Mouse (Mus musculus) heart, postnatal 25 days (tissue): Measurements from ENCODE around the gene Dusp18. TPM values are rescaled to one million over a fixed set of nuclear protein-coding genes. Genes with fewer than 3 reads are reported as not detected.

Source experiments
- DNase-seq: peaks from one replicate; pipeline ENCODE4 v3.0.0; 2022; ENCODE audit warnings: low spot score
- intact Hi-C: fragments of 180-260 bp; cut with DNase I; formaldehyde crosslinking; loops from one replicate; pipeline ENCODE4 v1.15.1; 2025
- total RNA-seq, 2 experiments: library from RNA; stranded (reverse); gene quantifications; 2 replicates each; pipeline ENCODE4 v1.2.3; 2021

Dusp18 gene
- total RNA-seq, 2 experiments from 2014 or later = 24.8 to 45.0 TPM

DNA sequence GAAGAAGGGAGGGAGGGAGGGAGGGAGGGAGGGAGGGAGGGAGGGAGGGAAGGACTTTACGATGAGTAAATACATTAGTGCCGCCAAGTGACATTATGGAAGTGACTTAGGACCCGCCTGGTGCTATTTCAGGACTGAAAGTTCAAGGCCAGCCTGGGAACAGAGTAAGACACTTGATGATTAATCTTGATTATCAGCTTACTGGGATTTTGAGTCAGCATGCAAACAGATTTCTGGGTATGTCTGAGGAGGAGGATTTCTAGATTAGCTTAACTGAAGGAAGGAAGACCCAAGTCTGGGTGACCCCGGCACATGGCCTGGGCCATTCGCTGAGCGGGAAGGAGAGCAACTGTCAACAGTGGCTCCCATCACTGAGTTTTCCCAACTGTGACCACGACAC lies 25.4 kb downstream of the Dusp18 start:
- intact Hi-C loops = no loop called here

DNA sequence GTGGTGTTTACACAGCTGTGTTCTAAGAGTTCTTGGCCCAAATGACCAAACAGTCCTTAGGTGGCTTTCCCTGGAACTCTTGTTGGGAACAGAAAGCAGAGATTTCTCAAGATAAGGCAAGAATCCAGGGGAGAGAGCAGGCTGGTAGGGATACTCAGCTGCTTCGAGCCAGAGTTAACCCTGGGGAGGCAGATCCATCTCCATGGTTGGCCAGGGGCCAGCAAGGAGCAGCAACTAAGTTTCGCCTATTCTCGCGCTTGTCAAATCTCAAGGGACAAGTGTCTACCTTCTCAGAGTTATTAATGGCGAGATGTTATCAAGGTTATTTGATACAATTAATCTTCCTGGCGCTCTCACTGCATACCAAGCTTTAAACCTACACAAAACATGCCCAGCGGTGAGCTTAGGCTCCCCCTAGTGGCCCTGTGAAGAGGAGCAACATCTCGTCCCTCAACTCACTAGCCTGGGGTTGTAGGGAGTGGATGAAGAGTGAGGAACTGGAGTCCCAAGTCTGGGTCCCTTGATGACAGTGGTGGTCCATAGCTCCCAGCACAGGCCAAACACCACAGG lies 26.3 kb downstream of the Dusp18 start:
- intact Hi-C loops = no loop called here
- DNase-seq = no peak

More for the DNA sequence above, 25.4 kb downstream of the Dusp18 start:
- no peak for DNase-seq

DNA sequence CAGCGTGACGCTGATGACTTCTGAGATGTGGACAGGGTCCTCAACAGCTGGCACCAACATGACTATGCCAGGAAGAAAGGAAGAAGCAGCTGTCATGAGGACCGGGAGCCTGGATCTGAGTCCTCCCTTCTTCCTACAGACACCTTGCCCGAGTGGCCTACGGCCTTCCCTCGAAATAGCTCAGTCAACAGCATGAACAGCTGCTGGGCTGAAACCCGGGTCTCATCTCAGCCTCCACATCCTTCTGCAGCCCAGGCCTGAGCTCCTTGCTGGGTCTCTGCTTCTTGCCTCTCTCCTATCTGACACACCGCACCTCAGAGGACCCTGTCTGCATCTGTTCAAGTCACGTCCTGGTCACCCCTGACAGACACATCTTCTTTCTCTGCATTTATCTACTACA lies 27.1 kb downstream of the Dusp18 start:
- intact Hi-C loops = no loop called here
- no peak for DNase-seq

DNA sequence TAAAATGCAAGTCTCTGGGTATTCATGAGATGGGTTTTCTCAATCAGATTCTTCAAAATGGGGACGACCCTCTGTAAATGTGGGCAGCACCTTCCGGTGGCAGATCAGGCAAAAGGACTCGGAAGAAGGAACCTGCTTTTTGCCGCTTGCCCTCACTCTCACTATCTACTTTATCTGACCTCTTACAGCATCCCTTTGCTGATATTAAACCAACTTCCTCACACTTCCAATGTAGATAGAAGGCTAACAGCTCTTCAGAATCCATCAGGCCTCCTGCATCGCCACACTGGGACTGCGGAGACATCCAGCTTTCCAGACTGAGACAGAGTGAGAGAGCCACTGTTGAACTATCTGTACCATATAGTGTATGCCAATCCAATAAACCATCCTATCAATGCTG lies 27.7 kb downstream of the Dusp18 start:
- DNase-seq = no peak
- intact Hi-C loops = no loop called here

DNA sequence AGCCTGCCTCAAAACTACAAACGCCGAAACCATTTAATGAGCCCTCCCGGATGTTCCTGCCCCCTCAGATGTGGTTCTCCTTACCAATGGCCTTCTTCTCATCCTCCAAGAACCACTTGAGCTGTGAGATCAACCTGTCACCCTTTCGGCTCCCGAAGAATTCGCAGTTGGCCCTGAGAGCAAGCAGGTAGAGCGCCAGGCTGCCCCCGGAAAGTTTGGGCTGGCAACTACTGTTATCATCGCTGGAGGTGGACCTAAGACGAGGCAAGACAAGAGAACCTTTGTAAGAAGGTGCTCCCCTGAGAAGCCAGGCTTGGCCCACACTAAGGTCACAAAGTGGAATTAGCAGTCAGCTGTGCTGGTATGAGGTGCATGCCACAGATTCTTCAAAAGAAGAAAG lies 30.9 kb downstream of the Dusp18 start:
- no peak for DNase-seq
- intact Hi-C loops = no loop called here

DNA sequence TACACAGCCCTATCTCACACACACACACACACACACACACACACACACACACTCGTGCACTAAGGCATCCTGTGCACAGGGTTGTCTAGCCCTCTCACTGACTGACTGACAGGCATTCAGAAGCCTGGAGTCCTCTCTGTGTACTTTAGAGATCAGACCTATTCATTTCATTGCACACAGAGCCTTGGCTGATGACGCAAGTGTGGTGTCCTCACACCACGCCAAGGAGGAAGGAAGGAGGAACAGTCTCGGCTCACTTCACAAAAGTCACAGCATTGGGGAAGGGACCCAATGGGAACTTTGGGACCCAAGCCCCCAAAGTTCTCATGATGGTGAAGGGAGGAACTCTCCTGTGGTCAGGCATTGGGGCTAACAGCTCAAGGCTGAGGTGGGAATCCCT lies 35.0 kb downstream of the Dusp18 start:
- no peak for DNase-seq
- intact Hi-C loops = no loop called here

DNA sequence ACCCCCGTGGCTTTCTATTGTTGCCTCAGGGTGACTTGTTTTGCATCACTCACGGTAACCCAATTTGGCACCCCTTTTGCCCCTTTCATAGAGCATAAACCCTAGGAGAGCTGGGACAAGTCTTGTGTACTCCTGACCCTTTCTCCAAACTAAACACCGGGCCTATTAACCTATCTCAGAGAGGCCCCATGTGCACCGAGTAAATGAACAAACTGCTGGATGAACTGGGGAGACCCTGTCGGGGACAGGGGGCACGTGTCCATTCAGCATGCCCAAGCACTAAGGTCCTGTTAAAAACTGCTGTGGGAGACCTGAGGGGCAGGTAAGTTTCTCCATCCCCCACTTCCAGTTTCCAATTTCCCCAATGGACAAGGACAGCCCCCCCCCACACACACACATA lies 35.9 kb downstream of the Dusp18 start:
- no peak for DNase-seq
- intact Hi-C loops = no loop called here

DNA sequence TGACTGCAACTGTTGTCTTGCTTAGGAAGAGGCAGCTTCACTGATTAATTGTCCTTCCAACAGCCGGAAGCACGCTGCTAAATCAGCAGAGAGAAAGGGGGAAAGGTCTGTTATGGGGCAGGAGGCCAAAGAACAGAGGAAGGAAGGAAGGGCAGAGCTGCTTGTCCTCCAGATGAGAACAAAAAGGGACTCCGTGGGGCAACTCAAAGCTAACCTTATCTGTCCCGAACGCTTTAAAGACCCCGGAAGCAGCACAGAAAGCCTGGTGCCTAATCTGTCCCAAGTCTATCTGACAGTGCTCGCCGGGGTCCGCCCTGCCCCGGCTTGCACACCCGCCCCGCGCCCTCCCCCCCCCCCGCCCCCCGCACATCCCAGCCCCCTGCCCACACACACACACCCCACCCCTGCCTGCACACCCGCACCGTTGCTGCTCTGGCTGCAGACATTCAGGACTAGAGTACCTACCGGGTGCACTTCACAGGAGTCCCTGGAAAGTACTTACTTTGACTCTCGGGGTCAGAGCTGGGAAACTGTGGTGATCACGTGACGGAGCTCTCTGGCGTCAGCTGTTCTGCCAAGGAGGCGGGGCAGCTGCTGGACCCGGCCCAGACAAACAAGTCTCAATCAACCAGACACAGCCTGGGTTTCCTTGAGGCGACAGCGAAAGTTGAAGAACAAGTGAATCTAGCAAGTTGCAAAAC lies 36.6 kb downstream of the Dusp18 start, which contains the start of gene Tcn2:
TSS of gene Tcn2 (minus strand) at position 649 of the 701 bp plus-strand sequence.
- intact Hi-C loops = no loop called here
- peak; percentile 83 for DNase-seq

DNA sequence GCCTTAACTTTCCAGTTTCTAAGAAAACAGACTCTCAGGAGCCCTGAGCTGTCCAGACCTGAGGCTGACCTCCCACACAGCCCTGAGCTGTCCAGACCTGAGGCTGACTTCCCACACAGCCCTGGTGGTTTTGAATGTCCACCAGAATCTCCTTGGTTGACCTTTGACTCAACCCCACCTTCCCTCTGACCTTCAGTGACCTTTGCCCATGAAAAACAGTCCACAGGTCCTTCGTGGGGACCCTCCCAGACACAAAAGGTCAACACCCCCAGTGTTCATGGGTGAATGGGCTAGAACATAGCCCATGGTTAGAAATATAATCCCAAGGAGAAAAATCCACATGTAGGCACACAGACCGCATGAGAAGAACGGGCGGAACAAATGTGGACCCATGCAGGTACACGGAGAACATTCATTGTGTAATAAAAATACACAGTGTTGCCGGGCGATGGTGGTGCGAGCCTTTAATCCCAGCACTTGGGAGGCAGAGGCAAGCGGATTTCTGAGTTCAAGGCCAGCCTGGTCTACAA lies 38.8 kb downstream of the Dusp18 start:
- DNase-seq = no peak
- intact Hi-C loops = no loop called here

DNA sequence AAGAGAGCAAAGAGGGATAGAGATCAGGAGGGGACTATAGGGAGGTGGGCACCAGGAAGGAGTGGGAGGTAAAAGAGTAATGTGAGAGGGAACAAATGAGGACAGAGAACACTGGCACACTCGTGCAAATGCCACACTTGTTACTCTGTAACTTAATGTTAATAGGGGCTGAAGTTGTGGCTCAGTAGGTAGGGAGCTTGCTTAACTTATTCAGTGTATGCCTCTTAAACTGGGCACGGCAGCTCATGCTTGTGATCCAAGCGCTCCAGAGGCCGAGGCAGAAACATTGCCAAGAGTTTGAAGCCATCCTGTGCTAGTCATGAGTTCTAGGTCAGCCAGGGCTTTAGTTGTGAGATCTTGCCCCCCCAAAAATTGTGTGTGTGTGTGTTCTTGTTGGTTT lies 40.1 kb downstream of the Dusp18 start:
- intact Hi-C loops = no loop called here
- DNase-seq = no peak

DNA sequence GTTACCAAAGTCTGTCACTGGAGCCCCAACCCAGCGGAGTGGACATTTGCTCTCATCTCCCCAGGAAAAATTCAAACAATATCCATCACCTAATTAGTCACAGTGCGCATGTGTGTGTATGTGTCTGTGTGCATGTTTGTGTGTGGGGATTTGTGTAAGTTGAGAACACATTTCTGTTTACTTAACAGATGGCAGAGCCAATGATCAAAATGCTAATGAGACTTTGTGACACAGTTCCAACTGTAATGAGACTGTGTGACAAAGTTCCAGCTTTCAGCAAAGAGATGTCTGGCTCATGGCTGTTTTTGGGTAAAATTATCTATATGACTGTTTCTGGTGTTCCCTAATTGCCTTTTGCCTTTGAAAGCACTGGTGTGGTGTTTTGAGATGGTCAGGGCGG lies 41.3 kb downstream of the Dusp18 start:
- DNase-seq = no peak
- intact Hi-C loops = no loop called here

DNA sequence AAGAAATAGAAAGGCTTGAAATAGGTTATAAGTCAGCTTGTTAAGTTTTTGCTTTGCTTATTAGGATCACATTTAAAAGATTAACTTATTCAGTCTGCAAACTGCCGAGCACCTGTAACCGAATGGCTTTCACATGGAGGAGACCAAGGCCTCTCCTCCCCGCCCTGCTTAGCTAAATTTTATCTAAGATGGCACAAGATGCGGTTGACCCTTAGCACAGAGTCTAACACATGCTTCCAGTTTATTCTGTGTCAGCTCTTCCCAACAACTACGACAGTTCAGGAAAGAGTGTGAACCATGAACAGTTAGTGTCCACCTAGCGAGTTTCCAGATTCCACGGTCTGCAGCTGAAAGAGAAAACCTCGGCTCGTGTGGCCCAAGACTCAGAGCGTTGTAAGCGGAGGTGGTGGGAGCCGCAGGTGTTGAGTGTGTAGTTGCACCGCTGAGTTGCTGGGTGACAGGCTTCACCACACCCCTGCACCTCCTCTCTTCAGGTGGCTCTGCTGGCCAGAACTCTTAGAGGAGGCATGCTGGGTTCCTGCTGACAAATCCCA lies 42.4 kb downstream of the Dusp18 start:
- intact Hi-C loops = no loop called here
- DNase-seq = no peak

DNA sequence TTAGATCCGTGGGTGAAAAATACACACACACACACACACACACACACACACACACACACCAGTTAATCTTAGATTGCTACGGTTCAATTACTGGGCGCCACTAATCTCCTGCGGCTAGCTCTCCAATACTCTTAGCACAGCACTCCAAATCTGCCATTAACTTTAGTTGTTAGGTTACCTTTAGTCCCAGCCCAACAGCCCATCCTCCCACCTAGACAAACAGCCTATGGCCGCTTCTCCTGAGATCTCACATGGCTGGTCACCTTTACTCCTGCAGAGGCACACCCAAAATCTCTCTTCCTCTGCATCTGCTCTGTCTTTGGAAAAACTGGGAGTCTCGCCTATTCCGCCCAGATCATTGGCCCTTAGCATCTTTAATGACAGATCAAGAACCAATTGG lies 46.3 kb downstream of the Dusp18 start:
- no peak for DNase-seq
- intact Hi-C loops = no loop called here

DNA sequence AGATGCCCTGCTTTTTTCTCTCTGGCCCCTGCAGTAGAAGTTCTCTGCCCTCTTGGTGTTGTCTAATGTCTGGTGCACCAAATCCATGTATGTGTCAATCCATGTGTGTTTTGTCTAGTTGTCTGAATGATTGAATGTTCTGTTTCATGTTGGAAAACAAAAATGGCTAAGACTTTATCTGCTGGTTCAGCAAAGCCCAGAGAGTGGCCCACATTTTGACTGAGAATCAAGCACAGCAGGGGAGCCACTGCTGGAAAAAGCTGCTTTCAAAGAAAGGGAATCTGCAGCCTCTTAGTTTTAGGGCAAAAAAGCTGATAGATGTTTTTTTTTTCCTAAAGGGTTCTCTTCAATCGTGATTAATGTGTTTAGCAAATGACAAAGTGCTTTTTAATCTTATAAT lies 51.3 kb downstream of the Dusp18 start:
- no peak for DNase-seq
- intact Hi-C loops = no loop called here

Other genes starting within 250 kb of the Dusp18 start
- gene Morc2a, start 246.0 kb upstream of the Dusp18 start, total RNA-seq = 10 to 100 TPM; 22.0 to 23.9 TPM
- gene Osbp2, start 31.3 kb upstream of the Dusp18 start, total RNA-seq = 10 to 100 TPM in 1 of 2 experiments, 1 to 10 TPM in 1; 9.8 to 11.4 TPM
- gene 4921536K21Rik, start 142 bp upstream of the Dusp18 start, total RNA-seq = under 1 TPM; 0.42 to 0.96 TPM
- gene Slc35e4, start 19.4 kb downstream of the Dusp18 start, total RNA-seq = 1 to 10 TPM; 4.4 to 5.7 TPM
- gene Tcn2, start 36.9 kb downstream of the Dusp18 start, total RNA-seq = 10 to 100 TPM; 41.3 to 41.7 TPM
- 10 to 100 TPM; 28.1 to 29.8 TPM for gene Pes1, start 68.7 kb downstream of the Dusp18 start, total RNA-seq
- gene 4930556J24Rik, start 81.5 kb downstream of the Dusp18 start, total RNA-seq = not detected
- gene Gal3st1, start 88.4 kb downstream of the Dusp18 start, total RNA-seq = under 1 TPM; 0.17 to 0.31 TPM
- gene Sec14l4, start 136.2 kb downstream of the Dusp18 start, total RNA-seq = under 1 TPM; 0.17 to 0.34 TPM
- gene Sec14l3, start 169.6 kb downstream of the Dusp18 start, total RNA-seq = not detected
- 100 to 1,000 TPM; 142 to 144 TPM for gene Mtfp1, start 200.2 kb downstream of the Dusp18 start, total RNA-seq
- 1 to 10 TPM in 1 of 2 experiments, under 1 TPM in 1; 0.73 to 1.1 TPM for gene Sec14l2, start 228.2 kb downstream of the Dusp18 start, total RNA-seq
- gene Rnf215, start 240.0 kb downstream of the Dusp18 start, total RNA-seq = 10 to 100 TPM; 13.2 to 13.8 TPM